Mouse (Mus musculus): ENCODE data around the gene Uba1.

Gene Uba1

DNA sequence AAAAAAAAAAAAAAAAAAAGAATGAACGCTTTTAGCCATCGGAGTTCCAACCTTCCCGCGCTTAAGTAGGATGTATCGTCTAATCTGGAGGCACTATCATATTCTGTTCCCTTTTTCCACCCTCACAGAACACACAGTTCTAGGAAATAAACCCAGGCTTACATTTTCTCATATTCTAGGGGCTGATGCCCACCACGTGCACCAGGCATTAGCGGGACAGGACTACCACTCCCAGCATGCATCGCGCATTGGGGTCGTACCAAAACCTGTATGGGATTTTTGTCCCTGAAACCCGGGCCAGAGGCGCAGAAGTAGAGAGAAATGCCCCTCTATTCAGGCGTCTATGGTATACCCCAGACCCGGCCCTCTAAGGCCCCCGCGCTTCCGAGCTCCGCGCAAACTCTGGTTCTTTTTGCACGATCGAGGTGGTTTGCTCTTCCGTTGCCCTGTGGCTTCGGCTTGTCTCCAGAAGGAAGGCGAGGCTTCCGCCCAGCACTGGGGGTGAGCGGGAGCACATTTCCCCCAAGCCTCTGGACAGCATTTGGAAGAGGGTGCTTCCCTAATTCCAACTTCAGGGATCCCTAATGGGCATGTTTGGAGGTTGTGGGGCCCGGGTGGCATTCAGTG, at the start of gene Uba1:
TSS of gene Uba1 (plus strand) at position 301 of the 627 bp plus-strand sequence.
- peak; percentile 61 to 67 for DNase-seq

DNA sequence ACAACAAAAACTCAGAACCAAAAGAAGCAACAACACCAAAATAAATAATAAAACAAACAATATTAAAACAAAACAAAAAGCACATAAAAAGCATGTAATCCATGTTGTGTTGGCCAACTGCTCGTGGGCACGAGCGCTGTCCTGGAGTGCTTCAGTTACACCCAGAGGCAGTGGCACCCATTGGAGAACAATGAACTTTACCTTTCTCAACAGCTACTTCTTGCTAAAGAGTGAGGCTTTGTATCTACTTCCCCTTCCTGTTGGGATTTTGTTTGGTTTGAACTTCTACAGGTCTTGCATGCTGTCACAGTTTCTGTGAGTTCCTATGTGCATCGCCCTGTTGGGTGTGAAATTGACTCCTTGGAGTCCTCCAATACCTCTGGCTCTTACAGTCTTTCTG, 49.6 kb upstream of the Uba1 start:
- DNase-seq, result no peak

DNA sequence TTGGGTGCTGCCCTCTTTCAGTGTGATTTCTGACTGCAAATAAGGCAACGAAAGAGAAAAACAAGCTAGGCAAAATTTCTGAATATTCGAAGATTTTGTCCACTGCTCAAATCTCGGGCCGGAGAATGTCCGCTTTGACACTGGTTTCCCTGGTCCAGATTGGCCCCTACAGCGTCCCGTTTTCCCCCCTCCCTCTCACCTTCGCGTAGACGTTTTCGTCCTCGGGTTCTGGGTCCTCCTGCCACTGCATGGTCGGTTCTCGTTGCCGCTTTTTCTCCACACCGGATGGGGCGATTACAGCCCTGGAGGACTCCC, 41.3 kb upstream of the Uba1 start:
- DNase-seq, result peak in 1 of 2 experiments; percentile 53

- peak; percentile 86 to 88 for DNase-seq
Measured at GRCm38 (mm10) chrX:20617176-20617902, 40.8 kb upstream of the Uba1 start, which contains the start of the genes Rbm10 and Ndufb11. Gene Rbm10 (plus strand): TSS chrX:20617503. Gene Ndufb11 (minus strand): TSS chrX:20617619.

DNA sequence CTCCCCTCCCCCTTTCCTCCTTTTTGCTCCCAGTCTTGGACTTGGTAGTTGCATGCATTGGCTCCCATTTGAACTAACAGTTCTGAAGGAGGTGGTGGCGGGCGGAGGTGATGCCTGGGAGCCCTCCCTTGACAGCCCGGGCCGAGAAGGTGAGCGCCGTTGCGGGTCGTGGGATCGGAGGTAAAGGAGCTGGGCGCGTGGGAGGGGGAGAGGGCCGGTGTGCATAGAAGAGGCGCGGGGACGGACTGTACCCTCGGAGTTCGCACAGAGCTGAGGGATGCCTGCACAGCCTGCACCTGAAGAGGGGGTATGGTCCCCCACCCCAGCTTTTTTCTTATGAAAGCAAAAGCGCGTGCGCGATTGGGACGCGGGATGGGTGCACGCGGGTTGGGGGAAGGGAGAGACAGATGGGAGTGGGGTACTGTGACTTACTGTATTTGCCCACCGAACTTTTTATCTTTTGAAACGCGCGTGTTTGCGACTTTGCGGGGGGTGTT, 40.2 kb upstream of the Uba1 start:
- peak in 1 of 2 experiments; percentile 21 for DNase-seq

DNA sequence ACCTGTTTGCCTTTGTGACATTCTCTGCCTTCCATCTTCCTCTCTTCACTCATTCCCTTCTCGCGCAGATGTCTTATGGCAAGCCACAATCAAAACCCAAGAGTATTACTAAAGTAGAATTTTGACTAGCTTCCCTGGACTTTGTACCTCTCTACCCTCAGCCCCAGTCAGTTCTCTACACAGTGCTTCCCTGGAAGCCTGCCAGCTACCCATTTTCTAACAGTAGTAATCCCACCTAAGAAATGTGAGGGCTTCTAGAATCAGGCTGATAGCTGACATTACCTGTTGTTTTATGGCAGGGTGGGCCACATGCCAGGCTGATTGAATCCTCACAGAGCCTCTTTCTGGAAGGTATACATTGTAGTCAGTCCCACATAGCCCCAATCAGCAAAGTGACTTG, 20.0 kb upstream of the Uba1 start:
- peak; percentile 21 for DNase-seq

DNA sequence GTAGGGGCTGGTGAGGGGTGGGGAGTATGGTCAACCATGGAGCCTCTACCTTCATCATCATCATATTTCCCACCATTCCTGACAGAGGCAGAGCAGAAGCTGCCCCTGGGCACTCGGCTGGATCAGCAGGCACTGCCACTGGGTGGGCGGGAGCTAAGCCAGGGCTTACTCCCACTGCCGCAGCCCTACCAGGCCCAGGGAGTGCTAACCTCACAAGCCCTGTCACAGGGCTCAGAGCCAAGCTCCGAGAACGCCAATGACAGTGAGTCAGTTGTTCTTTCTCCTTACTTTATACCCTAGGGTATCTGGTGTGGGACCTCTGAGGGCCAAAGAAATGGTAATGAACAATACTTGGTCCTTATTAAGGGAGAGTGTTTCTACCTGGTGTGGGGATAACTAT, 13.3 kb upstream of the Uba1 start:
- no peak for DNase-seq

GRCm38 (mm10) chrX:20657593-20657992, 533 bp upstream of the Uba1 start:
- DNase-seq, result no peak

- DNase-seq, result peak in 1 of 2 experiments; percentile 11
Measured at GRCm38 (mm10) chrX:20658891-20659406, 823 bp downstream of the Uba1 start.

DNA sequence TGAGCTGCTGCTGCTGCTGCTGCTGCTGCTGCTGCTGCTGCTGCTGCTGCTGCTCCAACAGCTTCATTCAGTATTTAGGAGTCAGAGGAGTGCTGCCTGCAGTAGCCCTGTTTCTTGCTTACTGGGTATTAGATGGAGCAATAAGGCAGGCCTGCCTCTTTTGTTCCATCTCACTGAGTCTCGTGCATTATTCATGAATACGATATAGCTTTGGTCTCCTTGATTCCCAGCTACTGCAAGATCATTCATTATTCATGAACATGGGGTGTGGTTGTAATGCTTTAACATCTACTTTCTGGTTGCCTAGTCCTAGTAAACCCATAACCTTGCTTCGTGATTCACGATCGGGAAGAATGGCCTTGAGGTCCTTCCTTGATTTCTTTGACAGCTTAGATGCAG, 4.2 kb downstream of the Uba1 start:
- DNase-seq, result no peak

- DNase-seq, result peak; percentile 88 to 90
Measured at GRCm38 (mm10) chrX:20662716-20663443, 4.8 kb downstream of the Uba1 start.

DNA sequence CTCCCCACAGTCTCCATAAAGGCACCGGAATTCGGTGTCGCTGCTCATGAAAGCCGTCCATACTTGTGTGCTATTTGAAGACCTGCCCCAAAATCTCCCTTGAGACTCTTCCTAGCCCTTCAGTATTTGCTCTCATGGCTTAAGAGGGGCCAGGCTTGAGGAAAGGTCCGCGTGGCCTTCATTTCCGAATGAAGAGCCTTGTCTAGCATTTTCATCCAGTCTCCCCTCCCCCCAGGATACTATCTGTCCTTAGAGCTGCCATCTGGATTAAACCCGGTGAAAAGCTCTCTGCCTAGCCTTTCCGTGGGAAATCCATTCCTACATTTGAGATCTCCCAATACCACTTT, 5.3 kb downstream of the Uba1 start:
- no peak for DNase-seq

DNA sequence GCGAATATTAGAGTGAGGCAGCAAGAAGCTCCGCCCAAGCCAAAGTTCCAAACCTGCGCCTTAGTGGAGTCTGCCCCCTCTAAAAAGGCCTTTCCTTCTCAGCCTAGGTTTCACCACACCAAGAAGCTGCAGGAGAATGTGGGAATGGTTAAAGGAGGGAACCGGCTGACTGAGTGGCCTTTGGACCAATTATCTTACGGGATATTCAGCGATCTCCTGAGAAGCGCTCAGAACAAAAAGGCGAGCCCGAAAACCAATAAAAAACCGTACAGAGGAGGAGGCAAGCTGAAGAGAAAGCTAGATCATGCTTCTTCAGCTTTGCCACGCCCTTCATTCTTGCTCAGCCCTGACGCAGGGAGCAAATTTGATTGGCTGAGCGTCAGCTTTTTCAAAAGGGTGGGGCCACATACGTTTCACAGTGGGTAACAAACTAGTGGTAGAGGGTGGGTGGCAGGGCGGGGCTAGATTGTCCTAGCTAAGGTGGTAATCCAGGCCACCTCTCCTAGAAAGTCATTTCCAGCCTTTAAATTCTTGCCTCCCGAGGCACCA, 29.5 kb downstream of the Uba1 start, which contains the start of gene Cdk16:
TSS of gene Cdk16 (plus strand) at position 436 of the 549 bp plus-strand sequence.
- peak; percentile 91 to 95 for DNase-seq

DNA sequence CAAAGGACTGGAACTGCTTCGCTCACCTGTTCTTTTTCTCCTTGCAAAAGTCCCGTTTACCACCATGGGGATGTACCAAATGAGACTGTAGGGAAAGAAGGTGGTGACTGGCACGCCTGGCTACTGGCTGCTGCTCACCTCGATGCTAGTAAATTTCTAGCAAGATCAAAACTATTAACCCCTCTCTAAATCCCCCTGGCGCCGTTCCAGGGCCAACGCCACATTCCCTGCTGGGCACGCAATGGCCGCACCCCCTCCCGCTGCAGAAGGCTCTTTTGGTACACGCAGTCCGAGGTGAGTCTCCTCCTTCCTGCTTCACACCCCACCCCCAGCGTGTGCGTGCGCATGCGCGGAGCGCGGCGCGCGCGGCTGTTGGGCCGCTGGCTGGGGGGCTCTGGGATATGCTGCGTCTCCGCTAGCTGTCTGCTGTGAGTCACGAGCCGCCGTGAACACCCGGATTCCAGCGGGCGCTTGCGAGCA, 30.0 kb downstream of the Uba1 start:
- peak; percentile 80 to 82 for DNase-seq

DNA sequence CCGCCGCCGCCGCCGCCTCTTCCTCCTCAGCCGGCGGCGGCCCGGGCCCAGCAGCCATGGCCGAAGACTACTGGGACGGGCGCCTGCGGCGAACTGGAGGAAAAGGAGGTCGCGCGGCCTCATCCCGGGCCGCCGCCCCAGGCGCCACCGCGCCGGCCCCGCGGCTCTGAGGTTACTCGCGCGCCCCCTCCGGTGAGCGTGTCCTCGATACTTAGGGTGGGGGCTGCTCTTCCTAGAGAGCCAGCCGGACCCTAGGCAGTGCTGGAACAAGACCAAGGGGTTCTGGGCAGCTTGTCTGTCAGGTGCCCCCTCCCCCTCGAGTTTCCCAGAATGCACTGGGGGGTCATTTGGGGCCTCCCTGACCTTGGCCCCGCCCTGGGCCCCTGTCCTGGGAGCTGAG, 30.5 kb downstream of the Uba1 start:
- DNase-seq, result peak; percentile 58 to 63

GRCm38 (mm10) chrX:20691566-20691965, 33.4 kb downstream of the Uba1 start:
- DNase-seq, result no peak

GRCm38 (mm10) chrX:20692616-20693015, 34.5 kb downstream of the Uba1 start:
- no peak for DNase-seq

DNA sequence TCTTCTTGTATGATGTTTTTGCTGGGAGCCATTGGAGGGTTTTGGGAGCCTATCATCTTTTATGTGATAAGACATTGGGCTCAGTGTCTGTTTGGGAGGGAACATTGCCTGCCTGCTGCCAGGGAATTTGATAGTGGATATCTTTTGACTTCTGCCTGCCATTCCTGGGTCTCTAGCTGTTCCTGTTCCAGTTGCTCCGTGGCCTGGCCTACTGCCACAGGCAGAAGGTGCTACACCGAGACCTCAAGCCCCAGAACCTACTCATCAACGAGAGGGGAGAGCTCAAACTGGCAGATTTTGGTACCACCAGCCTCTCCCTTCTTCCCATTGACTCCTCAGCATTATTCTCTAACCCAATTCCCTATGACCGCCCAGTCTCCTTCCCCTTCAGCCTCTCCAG, 37.7 kb downstream of the Uba1 start:
- no peak for DNase-seq

- no peak for DNase-seq
Measured at GRCm38 (mm10) chrX:20703741-20704290, 45.7 kb downstream of the Uba1 start, which contains the start of gene Usp11. Gene Usp11 (plus strand): TSS chrX:20703906.

DNA sequence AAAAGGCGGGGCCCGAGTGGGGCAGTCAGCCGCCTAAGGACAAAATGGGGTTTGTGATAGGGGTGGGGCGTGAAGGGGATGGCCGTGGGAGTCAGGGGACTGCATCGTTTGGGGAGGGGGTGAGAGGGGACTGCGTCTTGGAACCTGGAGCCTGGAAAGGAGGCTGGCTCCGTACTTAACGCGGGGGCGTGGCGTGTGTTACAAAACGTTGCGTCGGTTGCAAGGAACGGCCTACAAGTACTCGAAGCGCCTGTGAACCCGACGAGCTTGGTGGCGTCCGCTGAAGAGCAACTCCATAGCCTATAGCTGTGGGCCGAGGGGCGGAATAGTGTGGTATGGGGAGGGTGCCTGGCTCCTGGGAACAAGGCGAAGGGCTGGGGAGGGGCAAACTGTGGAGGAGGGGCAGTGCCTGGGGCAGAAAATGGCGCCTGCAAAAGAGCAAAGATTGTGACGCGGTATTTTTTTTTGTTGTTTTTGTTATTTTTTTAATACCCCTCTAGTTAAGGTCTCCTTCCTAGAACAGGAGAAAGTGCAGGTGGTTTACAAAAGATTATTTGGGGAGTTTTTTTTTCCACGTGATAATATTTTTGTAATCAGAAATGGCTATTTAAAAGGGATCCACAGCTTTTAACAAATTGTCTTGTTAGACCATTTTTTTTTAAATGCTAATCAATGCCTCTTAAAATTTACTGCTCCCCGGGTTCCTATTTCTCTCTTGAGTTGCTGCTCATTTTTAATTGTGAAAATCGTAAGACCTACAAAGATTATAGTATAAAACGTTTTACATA, 46.4 kb downstream of the Uba1 start:
- DNase-seq, result peak; percentile 68 to 70

DNA sequence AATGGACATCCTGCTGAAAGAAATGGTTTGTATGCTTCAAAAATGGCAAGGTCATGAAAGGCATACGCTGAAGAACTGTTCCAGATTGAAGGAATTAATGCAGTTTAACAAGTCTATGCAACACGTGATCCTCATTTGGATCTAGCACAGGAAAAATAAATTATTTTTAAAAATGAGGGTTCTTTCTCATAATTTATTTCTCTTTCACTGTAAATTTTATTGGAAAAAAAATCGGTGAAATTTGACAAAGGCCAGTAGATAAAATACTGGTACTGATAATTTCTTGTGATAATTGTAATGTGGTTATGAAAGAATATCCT, 46.9 kb downstream of the Uba1 start:
- no peak for DNase-seq

DNA sequence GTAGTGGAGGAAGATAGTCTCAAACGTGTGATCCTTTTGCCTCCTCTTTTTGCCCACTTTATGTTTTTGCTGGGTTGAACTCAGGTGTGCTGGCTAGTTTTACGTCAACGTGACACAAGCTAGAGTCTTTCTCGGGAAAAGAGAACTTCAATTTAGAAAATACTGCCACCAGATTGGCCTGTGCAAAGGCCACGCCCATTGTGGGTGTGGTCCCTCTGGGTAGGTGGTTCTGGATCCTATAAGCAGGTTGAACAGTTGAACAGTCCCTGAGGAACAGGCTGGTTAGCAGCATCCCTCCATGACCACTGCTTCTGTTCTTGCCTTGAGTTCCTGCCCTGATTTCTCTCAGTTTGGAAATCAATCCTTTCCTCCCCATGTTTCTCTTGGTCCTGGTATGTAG, 70.6 kb downstream of the Uba1 start:
- DNase-seq, result no peak
